Mouse (Mus musculus) neural tube, embryonic 11.5 days (tissue): ENCODE measurements around the gene Slc2a10. TPM values are rescaled to one million over a fixed set of nuclear protein-coding genes. Genes with fewer than 3 reads are reported as not detected.

Source experiments
- ATAC-seq: fragments of 200-750 bp; cut with Nextera tagmentation; 2 replicates; pipeline ENCODE4 v1.8.0; 2017; ENCODE audit warnings: moderate number of reproducible peaks, mild to moderate bottlenecking, moderate TSS enrichment, moderate library complexity; ENCODE audit not compliant: insufficient read depth, low FRiP score, low TSS enrichment
- DNase-seq: peaks from one replicate; pipeline ENCODE4 v3.0.0-alpha.2; 2015; ENCODE audit warnings: low spot score
- H3K27ac ChIP-seq: fragments of 300-500 bp; sonication (generic); 2 replicates; pipeline ENCODE4 v1.5.1; 2014; ENCODE audit warnings: low read depth, mild to moderate bottlenecking, low read length
- H3K27me3 ChIP-seq: fragments of 300-500 bp; sonication (generic); 2 replicates; pipeline ENCODE4 v1.6.1; 2014; ENCODE audit warnings: mild to moderate bottlenecking, low read length, mixed read lengths; ENCODE audit not compliant: control insufficient read depth, insufficient read depth
- H3K36me3 ChIP-seq: fragments of 300-500 bp; sonication (generic); 2 replicates; pipeline ENCODE4 v1.6.1; 2014; ENCODE audit warnings: mild to moderate bottlenecking, low read length, moderate library complexity, mixed read lengths; ENCODE audit not compliant: control insufficient read depth, insufficient read depth
- H3K4me1 ChIP-seq: fragments of 300-500 bp; sonication (generic); 2 replicates; pipeline ENCODE4 v1.6.1; 2014; ENCODE audit warnings: low read length, mixed read lengths; ENCODE audit not compliant: control insufficient read depth, insufficient read depth
- H3K4me2 ChIP-seq: fragments of 300-500 bp; sonication (generic); 2 replicates; pipeline ENCODE4 v1.6.1; 2014; ENCODE audit warnings: low read depth, mild to moderate bottlenecking, moderate library complexity
- H3K4me3 ChIP-seq: fragments of 300-500 bp; sonication (generic); 2 replicates; pipeline ENCODE4 v1.5.1; 2014; ENCODE audit warnings: low read depth, low read length
- H3K9ac ChIP-seq: fragments of 300-500 bp; sonication (generic); 2 replicates; pipeline ENCODE4 v1.6.1; 2014; ENCODE audit warnings: mild to moderate bottlenecking, low read length
- H3K9me3 ChIP-seq: fragments of 300-500 bp; sonication (generic); 2 replicates; pipeline ENCODE4 v1.6.1; 2016; ENCODE audit warnings: low read length; ENCODE audit not compliant: control insufficient read depth
- WGBS: fragments of 180-500 bp; shearing (Covaris S2); extraction: QIAGEN DNeasy Blood & Tissue Kit; methylation state at CpG from one replicate; pipeline ENCODE4 v1.1.7; 2014; 5-methylcytosine and 5-hydroxymethylcytosine counted together
- polyA plus RNA-seq: library from polyadenylated mRNA; unstranded; fragments of >200 nt; fragmentation: Nextera tagmentation; extraction: Ambion mirVana; gene quantifications from 2 replicates; pipeline ENCODE4 v1.2.1, GENCODE M21; 2014

Slc2a10 gene
- polyA plus RNA-seq, 1 experiment from 2014 or later = 3.6 TPM

DNA sequence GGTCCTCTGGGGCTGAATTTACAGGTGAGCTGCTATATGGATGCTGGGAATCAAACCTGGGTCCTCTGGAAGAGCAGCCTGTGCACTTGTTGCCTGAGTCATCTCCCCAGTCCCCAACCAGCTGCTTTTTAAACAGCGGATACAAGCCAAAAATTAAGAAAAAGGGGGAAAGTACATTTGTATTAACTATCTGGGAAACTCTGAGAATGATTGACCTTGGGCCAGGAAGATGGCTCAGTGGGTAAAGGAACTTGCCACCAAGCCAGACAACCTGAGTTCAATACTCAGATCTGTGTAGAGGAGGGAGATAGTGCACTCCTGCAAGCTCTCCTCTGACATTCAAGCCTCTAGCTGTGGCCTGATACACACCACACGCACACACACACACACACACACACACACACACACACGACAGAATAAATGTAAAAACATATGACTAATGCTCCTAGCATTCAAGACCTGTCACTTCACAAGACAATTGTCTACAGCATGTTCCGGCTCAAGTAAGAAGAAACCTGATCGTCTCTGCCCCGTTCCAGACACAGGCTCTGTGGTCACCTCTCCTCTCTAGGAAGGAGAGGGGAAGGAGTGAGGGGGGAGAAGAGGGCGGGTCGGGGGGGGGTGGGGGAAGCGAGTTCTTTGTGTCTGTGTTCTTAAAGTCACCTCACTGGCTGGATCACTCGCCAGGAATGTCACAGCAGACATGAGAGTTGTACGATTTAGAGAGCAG lies 56.1 kb downstream of the Slc2a10 start:
- H3K36me3 ChIP-seq = no peaks in the 10 kb centered on the region
- H3K27me3 ChIP-seq = peaks cover 10% of the 10 kb centered on the region; the same call in 1 of the 2 replicates
- H3K9ac ChIP-seq = no peak overlapping the region
- H3K27ac ChIP-seq = no peak overlapping the region
- ATAC-seq (no peak), DNase-seq (no peak)
- no peak overlapping the region for H3K4me2 ChIP-seq
- WGBS = 31% methylated on average over 10 of the region's 11 CpGs
- H3K9me3 ChIP-seq = no peaks in the 10 kb centered on the region
- peaks cover 14% of the 10 kb centered on the region for H3K4me1 ChIP-seq
- H3K4me3 ChIP-seq = no peak overlapping the region

DNA sequence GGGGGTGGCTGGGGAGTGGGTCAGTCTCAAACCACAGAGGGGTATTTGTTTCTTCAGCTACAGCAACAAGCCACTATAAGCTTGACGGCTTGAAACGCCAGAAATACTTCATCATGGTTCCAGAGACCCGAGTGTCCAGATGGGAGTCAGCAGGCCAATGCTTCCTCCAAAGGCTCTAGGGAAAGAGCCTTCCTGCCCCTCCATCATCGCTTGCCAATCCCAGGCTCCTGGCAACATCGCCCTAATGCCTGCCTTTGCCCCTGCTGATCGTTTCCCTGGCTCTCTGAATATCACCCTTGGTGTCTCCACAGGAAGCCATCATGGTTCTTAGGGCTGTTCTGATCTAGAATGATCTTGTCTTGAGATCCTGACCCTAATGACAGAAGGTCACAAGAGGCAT lies 58.3 kb downstream of the Slc2a10 start:
- Histone ChIP-seq H3K9ac (no peak overlapping the region), H3K9me3 (no peaks in the 10 kb centered on the region), H3K27me3 (peaks cover 10% of the 10 kb centered on the region; the same call in 1 of the 2 replicates), H3K4me3 (no peak overlapping the region), H3K4me2 (no peak overlapping the region), H3K36me3 (no peaks in the 10 kb centered on the region), H3K4me1 (peaks cover 23% of the 10 kb centered on the region), H3K27ac (no peak overlapping the region)
- DNase-seq = no peak
- ATAC-seq = no peak
- whole genome bisulfite sequencing = 79% methylated on average over 6 of the region's 6 CpGs

DNA sequence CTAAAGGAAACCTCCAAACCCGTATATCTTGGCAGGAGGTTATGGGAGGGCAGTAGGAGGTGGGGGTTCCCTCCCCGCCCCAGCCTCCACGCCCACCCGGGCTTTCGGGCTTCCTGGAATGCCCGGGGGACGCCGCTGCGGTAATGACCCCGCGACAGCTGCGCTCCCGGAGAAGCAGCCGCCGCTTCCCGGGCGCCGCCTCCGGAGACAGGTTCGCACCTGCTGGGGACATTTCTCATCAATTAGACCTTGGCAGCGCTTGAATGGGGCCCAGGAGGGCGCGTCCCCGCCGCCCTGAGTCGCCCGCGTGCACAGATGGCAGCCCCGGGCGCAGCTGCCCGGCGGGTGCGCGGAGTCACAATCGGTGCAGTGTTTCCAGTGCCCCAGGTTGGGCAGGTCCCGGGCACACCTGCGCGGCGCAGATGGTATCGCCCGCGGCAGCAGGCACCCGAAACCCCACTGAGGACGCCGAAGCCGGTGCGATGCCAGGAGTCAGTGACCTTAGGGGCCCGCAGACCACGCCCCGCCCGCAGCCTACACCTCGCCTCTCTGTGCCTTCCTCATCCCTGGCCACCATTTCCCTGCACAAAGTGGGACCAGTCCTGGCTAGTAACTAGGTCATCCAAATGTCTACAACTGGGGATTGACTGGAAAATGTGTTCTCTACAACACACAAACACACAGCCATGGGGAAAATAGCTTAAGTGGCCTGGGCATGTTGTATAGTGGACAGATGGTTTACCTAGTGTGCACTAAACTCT lies 59.9 kb downstream of the Slc2a10 start:
- Histone ChIP-seq H3K27ac (peak overlapping the region; percentile 76), H3K4me1 (peaks cover 23% of the 10 kb centered on the region), H3K4me2 (peak overlapping the region; percentile 64), H3K36me3 (no peaks in the 10 kb centered on the region), H3K27me3 (peaks cover 10% of the 10 kb centered on the region; the same call in 1 of the 2 replicates), H3K4me3 (peak overlapping the region; percentile 34), H3K9me3 (no peaks in the 10 kb centered on the region), H3K9ac (peak overlapping the region; percentile 39)
- under 1% methylated on average over 52 of the region's 52 CpGs for WGBS
- ATAC-seq = peak; percentile 74
- DNase-seq = peak; percentile 86

DNA sequence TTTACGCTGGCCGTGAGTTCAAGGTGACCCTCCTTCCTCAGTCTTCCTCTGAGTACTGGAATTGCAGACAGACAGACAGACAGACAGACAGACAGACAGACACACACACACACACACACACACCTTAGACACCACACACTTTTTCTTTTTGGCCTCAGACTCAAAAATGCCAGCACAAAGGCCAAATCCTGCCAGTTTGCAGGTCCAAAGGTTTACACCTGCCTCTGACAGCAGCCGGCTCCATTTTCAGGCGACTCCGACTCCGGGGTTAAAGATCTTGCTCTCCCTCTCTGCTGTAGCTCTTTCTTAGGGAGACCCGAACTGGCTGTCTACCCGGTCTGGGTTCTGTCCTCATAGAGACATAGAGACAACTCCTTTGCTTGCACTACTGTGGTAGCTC lies 60.5 kb downstream of the Slc2a10 start:
- Histone ChIP-seq H3K4me3 (no peak overlapping the region), H3K9ac (no peak overlapping the region), H3K27me3 (peaks cover 10% of the 10 kb centered on the region; the same call in 1 of the 2 replicates), H3K9me3 (no peaks in the 10 kb centered on the region), H3K27ac (peak overlapping the region; percentile 76), H3K4me2 (no peak overlapping the region), H3K36me3 (no peaks in the 10 kb centered on the region), H3K4me1 (peaks cover 23% of the 10 kb centered on the region)
- ATAC-seq (peak; percentile 11; the same call in 1 of the 2 replicates), DNase-seq (no peak)
- WGBS = 70% methylated on average over 8 of the region's 8 CpGs

DNA sequence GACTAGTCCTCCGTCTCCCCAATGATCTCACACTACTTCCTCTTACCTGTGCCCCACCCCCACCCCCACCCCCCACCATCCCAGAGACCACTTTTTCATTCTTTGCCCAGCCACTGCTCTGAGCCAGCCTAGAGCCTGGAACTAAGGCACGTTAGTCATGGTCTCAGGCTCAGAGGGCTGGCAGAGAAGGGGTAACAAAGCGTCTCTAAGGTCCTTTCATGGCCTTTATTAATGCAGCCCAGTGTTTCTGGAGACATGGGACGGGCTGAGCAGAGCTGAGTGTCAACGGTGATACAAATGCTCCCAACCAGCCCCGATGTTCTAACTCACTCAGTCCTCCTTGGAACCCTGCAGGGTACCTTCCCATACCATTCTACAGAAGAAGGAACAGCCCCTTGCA lies 61.0 kb downstream of the Slc2a10 start:
- Histone ChIP-seq H3K9me3 (no peaks in the 10 kb centered on the region), H3K4me2 (no peak overlapping the region), H3K4me3 (no peak overlapping the region), H3K36me3 (no peaks in the 10 kb centered on the region), H3K27ac (peak overlapping the region; percentile 76), H3K9ac (no peak overlapping the region), H3K27me3 (peaks cover 10% of the 10 kb centered on the region; the same call in 1 of the 2 replicates), H3K4me1 (peaks cover 23% of the 10 kb centered on the region)
- 23% methylated on average over 6 of the region's 6 CpGs for WGBS
- ATAC-seq (peak; percentile 69), DNase-seq (peak; percentile 63)

DNA sequence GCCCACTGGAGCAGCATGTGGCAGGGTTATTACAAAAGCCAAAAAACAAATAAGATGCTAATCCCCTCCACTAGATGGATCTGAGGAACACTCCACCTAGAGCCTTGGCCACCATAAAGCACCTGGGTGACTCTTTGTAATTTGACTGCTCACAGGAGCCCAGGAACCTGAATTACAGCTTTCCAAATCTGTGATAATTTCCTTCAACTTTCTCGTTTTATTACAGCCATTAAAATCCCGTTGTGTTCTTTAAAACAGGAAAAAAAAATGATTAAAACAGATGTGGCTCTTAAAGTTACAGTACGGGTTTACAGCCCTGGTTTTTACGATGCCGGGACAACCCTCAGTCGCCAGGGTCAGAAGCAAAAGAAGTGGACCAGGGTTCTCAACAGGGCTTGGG lies 63.3 kb downstream of the Slc2a10 start:
- peaks cover 10% of the 10 kb centered on the region; the same call in 1 of the 2 replicates for H3K27me3 ChIP-seq
- 46% methylated on average over 6 of the region's 6 CpGs for WGBS
- H3K4me1 ChIP-seq = peaks cover 23% of the 10 kb centered on the region
- DNase-seq = no peak
- no peak overlapping the region for H3K27ac ChIP-seq
- H3K9me3 ChIP-seq = no peaks in the 10 kb centered on the region
- no peaks in the 10 kb centered on the region for H3K36me3 ChIP-seq
- H3K4me2 ChIP-seq = no peak overlapping the region
- no peak for ATAC-seq
- no peak overlapping the region for H3K4me3 ChIP-seq
- no peak overlapping the region for H3K9ac ChIP-seq

DNA sequence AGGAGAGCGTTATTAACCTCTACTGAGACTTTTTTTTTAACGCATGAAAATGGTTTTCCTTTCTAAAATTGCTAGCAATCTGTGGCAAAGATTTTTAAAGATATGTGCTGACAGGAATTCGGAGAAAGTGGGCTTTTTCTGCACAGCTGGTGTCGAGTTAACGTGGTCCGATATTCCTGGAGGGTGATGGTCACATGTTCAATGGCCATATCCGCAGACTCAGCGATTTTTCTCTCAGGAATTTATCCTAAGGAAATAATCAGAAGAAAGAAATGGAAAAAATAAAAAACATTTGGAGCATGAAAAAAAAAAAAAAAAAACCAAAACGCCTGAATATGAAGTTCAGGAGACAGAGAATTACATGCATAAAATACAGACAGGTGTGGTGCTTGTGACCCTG lies 64.2 kb downstream of the Slc2a10 start:
- DNase-seq = no peak
- Histone ChIP-seq H3K9ac (no peak overlapping the region), H3K4me3 (no peak overlapping the region), H3K4me1 (peaks cover 23% of the 10 kb centered on the region), H3K4me2 (no peak overlapping the region), H3K27ac (no peak overlapping the region), H3K36me3 (no peaks in the 10 kb centered on the region), H3K9me3 (no peaks in the 10 kb centered on the region), H3K27me3 (peaks cover 10% of the 10 kb centered on the region; the same call in 1 of the 2 replicates)
- 76% methylated on average over 9 of the region's 9 CpGs for WGBS
- no peak for ATAC-seq

DNA sequence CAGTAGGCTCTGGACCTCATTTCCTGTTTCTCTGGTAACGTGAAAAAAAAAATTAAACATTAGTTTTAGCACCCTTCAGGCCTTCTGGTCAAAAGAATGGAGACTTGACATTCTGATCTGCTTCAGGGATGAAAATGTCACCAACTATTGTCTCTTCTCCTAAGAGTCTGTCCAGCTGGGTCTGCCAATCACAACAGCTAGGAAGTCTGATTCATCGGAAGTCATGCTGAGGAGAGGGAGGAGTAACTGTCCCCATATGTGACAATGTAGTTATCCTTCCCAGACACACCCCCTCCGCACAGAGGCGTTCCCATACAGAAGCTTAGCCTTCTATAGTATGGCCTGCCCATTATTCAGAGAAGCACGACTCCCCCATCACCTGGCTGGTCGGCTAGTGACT lies 65.3 kb downstream of the Slc2a10 start:
- no peak for ATAC-seq
- H3K27ac ChIP-seq = no peak overlapping the region

More for the DNA sequence above, 65.3 kb downstream of the Slc2a10 start:
- Histone ChIP-seq H3K4me2 (no peak overlapping the region), H3K4me1 (peaks cover 13% of the 10 kb centered on the region), H3K4me3 (no peak overlapping the region), H3K36me3 (no peaks in the 10 kb centered on the region), H3K27me3 (0 out of 2 replicates have a peak, but pooled peaks cover 3% of the 10 kb centered on the region), H3K9ac (no peak overlapping the region), H3K9me3 (no peaks in the 10 kb centered on the region)
- WGBS = 66% methylated on average over 6 of the region's 6 CpGs
- DNase-seq = no peak
